Mouse (Mus musculus) stomach, embryonic 15.5 days (tissue): ENCODE measurements around the gene Hs1bp3. TPM values are rescaled to one million over a fixed set of nuclear protein-coding genes. Genes with fewer than 3 reads are reported as not detected.

Source experiments
- ATAC-seq: fragments of 200-750 bp; cut with Nextera tagmentation; 2 replicates; pipeline ENCODE4 v1.8.0; 2017; ENCODE audit warnings: low read depth, moderate number of reproducible peaks, moderate TSS enrichment; ENCODE audit not compliant: insufficient read depth, low FRiP score
- H3K27ac ChIP-seq: fragments of 300-500 bp; sonication (generic); 2 replicates; pipeline ENCODE4 v1.5.1; 2015; ENCODE audit warnings: mild to moderate bottlenecking, inconsistent platforms
- H3K27me3 ChIP-seq: fragments of 300-500 bp; sonication (generic); replicated peaks from 2 replicates; pipeline ENCODE4 v1.6.1; 2015; ENCODE audit warnings: inconsistent platforms
- H3K36me3 ChIP-seq: fragments of 300-500 bp; sonication (generic); 2 replicates; pipeline ENCODE4 v1.6.1; 2015; ENCODE audit warnings: inconsistent platforms
- H3K4me1 ChIP-seq: fragments of 300-500 bp; sonication (generic); 2 replicates; pipeline ENCODE4 v1.6.1; 2015; ENCODE audit warnings: inconsistent platforms
- H3K4me2 ChIP-seq: fragments of 300-500 bp; sonication (generic); 2 replicates; pipeline ENCODE4 v1.6.1; 2015; ENCODE audit warnings: mild to moderate bottlenecking, inconsistent platforms
- H3K4me3 ChIP-seq: fragments of 300-500 bp; sonication (generic); replicated peaks from 2 replicates; pipeline ENCODE4 v1.5.1; 2015; ENCODE audit warnings: inconsistent platforms
- H3K9ac ChIP-seq: fragments of 300-500 bp; sonication (generic); 2 replicates; pipeline ENCODE4 v1.6.1; 2015; ENCODE audit warnings: inconsistent platforms
- H3K9me3 ChIP-seq: fragments of 300-500 bp; sonication (generic); 2 replicates; pipeline ENCODE4 v1.6.1; 2016; ENCODE audit warnings: inconsistent platforms
- WGBS: fragments of 180-500 bp; shearing (Covaris S2); methylation state at CpG from one replicate; pipeline ENCODE4 v1.1.7; 2015; 5-methylcytosine and 5-hydroxymethylcytosine counted together
- polyA plus RNA-seq: library from polyadenylated mRNA; unstranded; fragments of >200 nt; fragmentation: Nextera tagmentation; extraction: Ambion mirVana; gene quantifications from 2 replicates; pipeline ENCODE4 v1.2.1, GENCODE M21; 2015

Gene Hs1bp3
- polyA plus RNA-seq, 1 experiment from 2014 or later = 14.5 TPM

DNA sequence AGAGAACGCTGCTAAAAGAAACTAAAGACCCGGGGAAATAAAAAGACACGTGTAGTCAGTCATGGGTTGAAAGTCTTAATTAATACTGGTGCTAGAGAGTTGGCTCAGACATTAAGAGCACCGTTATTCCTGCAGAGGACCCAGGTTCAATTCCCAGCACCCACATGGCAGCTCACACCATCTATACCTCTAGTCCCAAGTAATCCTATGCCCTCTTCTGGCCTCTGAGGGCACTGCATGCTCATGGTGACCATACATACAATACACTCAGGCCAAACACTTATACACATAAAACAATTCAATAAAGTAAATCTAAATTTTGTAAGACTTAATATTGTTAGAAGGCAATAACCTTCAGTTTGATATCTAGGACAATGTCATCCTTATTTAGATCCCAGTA, 41.8 kb downstream of the Hs1bp3 start:
- H3K27ac ChIP-seq = no peak overlapping the region
- WGBS = 92% methylated on average over 4 of the region's 4 CpGs
- H3K4me3 ChIP-seq = no peak overlapping the region
- no peak overlapping the region for H3K9ac ChIP-seq
- H3K4me2 ChIP-seq = no peak overlapping the region
- ATAC-seq = no peak
- no peaks in the 10 kb centered on the region for H3K27me3 ChIP-seq
- peaks cover 20% of the 10 kb centered on the region; the same call in 1 of the 2 replicates for H3K4me1 ChIP-seq
- H3K9me3 ChIP-seq = no peaks in the 10 kb centered on the region
- no peaks in the 10 kb centered on the region for H3K36me3 ChIP-seq

- peak; percentile 83; the same call in 1 of the 2 replicates for ATAC-seq
- peak overlapping the region; percentile 77 for H3K27ac ChIP-seq
- WGBS = 28% methylated on average over 5 of the region's 5 CpGs
- no peak overlapping the region for H3K9ac ChIP-seq
- H3K4me2 ChIP-seq = no peak overlapping the region
- no peak overlapping the region for H3K4me3 ChIP-seq
- no peaks in the 10 kb centered on the region for H3K9me3 ChIP-seq
- H3K36me3 ChIP-seq = no peaks in the 10 kb centered on the region
- peaks cover 15% of the 10 kb centered on the region; the same call in 1 of the 2 replicates for H3K4me1 ChIP-seq
- H3K27me3 ChIP-seq = no peaks in the 10 kb centered on the region
These were observed 44.2 kb downstream of the Hs1bp3 start for GRCm38 (mm10) chr12:8357449-8357848.

DNA sequence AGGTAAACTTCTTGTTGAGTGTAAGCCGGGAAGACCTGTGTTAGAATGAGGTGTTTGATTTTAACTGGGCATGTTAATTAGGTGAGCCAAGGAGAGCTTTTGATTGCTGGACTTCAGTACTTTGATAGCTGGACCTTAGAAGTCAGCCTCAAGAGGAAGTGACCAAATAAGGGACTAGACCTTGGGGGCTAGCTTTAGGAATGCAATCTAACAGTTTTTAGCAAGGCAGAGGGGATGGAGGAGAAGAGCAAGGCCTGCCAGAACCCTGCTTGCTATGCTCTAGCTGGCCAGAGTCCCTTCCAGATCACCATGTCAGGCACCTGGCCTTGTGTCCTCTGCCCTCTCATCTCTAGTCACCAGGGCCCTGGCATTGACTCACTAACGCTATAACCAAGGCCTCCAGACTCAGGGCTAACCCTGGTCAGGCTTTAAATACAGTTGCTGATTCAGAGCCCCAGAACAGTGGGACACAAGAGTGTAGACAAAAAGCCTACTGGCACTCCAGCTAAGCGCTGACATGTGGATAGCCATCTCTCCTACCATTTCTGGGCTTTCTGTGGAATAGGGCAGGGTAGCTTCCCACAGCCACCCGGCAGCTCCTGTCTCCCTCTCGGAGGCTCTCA, 45.2 kb downstream of the Hs1bp3 start:
- Histone ChIP-seq H3K36me3 (no peaks in the 10 kb centered on the region), H3K4me2 (no peak overlapping the region), H3K9me3 (no peaks in the 10 kb centered on the region), H3K4me1 (peaks cover 11% of the 10 kb centered on the region; the same call in 1 of the 2 replicates), H3K9ac (no peak overlapping the region), H3K27me3 (no peaks in the 10 kb centered on the region), H3K27ac (no peak overlapping the region; the same call in 1 of the 2 replicates), H3K4me3 (no peak overlapping the region)
- ATAC-seq = no peak
- WGBS = 75% methylated on average over 5 of the region's 5 CpGs

DNA sequence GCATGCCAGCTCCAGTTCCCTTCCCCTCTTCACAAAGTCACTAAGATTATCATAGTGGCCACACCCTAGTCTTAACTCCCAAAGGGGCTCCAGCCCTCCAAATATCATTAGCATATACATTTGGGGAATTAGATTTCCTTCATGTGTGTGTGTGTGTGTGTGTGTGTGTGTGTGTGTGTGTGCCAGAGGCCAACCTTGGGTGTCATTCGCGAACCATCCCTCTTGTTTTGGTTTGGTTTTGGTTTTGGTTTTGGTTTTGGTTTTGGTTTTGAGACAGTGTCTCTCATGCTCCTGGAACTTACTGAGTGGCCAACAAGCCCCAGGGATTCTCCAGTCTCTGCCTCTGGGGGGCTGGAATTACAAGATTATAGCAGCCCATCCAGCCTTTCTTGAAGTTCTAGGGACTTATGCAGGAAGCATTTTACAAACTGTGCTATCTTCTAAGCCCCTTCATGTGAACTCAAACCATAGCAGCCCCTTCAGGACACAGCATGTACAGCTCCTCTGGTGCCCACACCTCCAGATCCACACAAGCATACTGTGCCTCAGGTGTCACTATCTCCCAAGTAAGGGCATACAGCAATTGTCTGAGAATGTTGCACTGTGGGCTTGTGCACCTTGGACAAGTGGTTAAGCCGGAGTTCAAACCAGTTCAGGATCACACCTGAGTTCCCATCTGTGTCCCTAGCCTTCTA, 46.3 kb downstream of the Hs1bp3 start:
- H3K4me2 ChIP-seq = no peak overlapping the region
- H3K4me1 ChIP-seq = peaks cover 11% of the 10 kb centered on the region; the same call in 1 of the 2 replicates
- no peak overlapping the region for H3K4me3 ChIP-seq
- 88% methylated on average over 3 of the region's 3 CpGs for WGBS
- no peaks in the 10 kb centered on the region for H3K9me3 ChIP-seq
- no peak overlapping the region for H3K9ac ChIP-seq
- no peaks in the 10 kb centered on the region for H3K36me3 ChIP-seq
- ATAC-seq = no peak
- no peaks in the 10 kb centered on the region for H3K27me3 ChIP-seq
- H3K27ac ChIP-seq = no peak overlapping the region

DNA sequence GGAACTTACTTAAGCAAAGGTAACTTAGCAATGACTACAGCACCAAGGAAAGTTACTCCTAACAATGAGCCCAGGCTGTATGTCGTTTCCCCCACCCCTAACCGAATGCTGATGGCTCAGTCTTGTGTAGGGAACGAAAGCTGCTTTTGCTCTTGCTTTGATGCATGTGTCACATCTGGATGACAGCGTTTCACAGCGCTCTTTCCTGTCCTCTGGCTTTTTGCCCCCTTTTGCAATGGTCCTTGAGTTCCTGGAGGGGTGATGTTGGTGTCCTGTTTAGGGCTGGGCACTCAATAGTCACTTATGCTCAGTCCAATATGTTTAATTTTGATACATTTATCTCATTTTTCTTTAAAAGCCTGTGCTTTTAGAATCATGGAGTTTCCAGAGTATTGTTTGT, 48.6 kb downstream of the Hs1bp3 start:
- Histone ChIP-seq H3K27ac (no peak overlapping the region), H3K9me3 (no peaks in the 10 kb centered on the region), H3K4me3 (no peak overlapping the region), H3K36me3 (no peaks in the 10 kb centered on the region), H3K27me3 (no peaks in the 10 kb centered on the region), H3K4me2 (no peak overlapping the region), H3K9ac (no peak overlapping the region), H3K4me1 (peaks cover 18% of the 10 kb centered on the region; the same call in 1 of the 2 replicates)
- no peak for ATAC-seq
- 63% methylated on average over 5 of the region's 5 CpGs for WGBS

GRCm38 (mm10) chr12:8362400-8362799, 49.2 kb downstream of the Hs1bp3 start:
- H3K27me3 ChIP-seq = no peaks in the 10 kb centered on the region
- no peak for ATAC-seq
- H3K4me1 ChIP-seq = peaks cover 18% of the 10 kb centered on the region; the same call in 1 of the 2 replicates
- H3K9ac ChIP-seq = no peak overlapping the region
- H3K4me2 ChIP-seq = no peak overlapping the region
- no peaks in the 10 kb centered on the region for H3K9me3 ChIP-seq
- WGBS = 53% methylated on average over 7 of the region's 7 CpGs
- no peak overlapping the region for H3K27ac ChIP-seq
- H3K4me3 ChIP-seq = no peak overlapping the region
- H3K36me3 ChIP-seq = no peaks in the 10 kb centered on the region

GRCm38 (mm10) chr12:8364321-8364838, 51.1 kb downstream of the Hs1bp3 start:
- Histone ChIP-seq H3K4me3 (no peak overlapping the region), H3K36me3 (no peaks in the 10 kb centered on the region), H3K27ac (no peak overlapping the region), H3K4me2 (no peak overlapping the region), H3K4me1 (peaks cover 6% of the 10 kb centered on the region; the same call in 1 of the 2 replicates), H3K9me3 (no peaks in the 10 kb centered on the region), H3K27me3 (no peaks in the 10 kb centered on the region), H3K9ac (no peak overlapping the region)
- no peak; the same call in 1 of the 2 replicates for ATAC-seq
- 49% methylated on average over 6 of the region's 6 CpGs for WGBS

GRCm38 (mm10) chr12:8365336-8365735, 52.1 kb downstream of the Hs1bp3 start:
- Histone ChIP-seq H3K4me1 (peaks cover 6% of the 10 kb centered on the region; the same call in 1 of the 2 replicates), H3K27ac (no peak overlapping the region), H3K4me2 (no peak overlapping the region), H3K36me3 (no peaks in the 10 kb centered on the region), H3K4me3 (no peak overlapping the region), H3K9me3 (no peaks in the 10 kb centered on the region), H3K27me3 (no peaks in the 10 kb centered on the region), H3K9ac (no peak overlapping the region)
- ATAC-seq = 0 out of 2 replicates have a peak, but pooled peaks have one; percentile 44
- WGBS = 58% methylated on average over 7 of the region's 7 CpGs

- H3K4me2 ChIP-seq = no peak overlapping the region
- H3K9ac ChIP-seq = no peak overlapping the region
- no peaks in the 10 kb centered on the region for H3K36me3 ChIP-seq
- no peaks in the 10 kb centered on the region for H3K27me3 ChIP-seq
- H3K27ac ChIP-seq = no peak overlapping the region
- no peak overlapping the region for H3K4me3 ChIP-seq
- no peak for ATAC-seq
- H3K9me3 ChIP-seq = no peaks in the 10 kb centered on the region
- H3K4me1 ChIP-seq = peaks cover 6% of the 10 kb centered on the region; the same call in 1 of the 2 replicates
- 64% methylated on average over 5 of the region's 5 CpGs for WGBS
These were observed 52.8 kb downstream of the Hs1bp3 start for GRCm38 (mm10) chr12:8365905-8366576.

- H3K9ac ChIP-seq = no peak overlapping the region
- no peak overlapping the region for H3K27ac ChIP-seq
- H3K4me2 ChIP-seq = no peak overlapping the region
- no peak for ATAC-seq
- no peak overlapping the region for H3K4me3 ChIP-seq
- H3K36me3 ChIP-seq = no peaks in the 10 kb centered on the region
- H3K4me1 ChIP-seq = peaks cover 6% of the 10 kb centered on the region; the same call in 1 of the 2 replicates
- WGBS = 37% methylated on average over 3 of the region's 3 CpGs
- H3K9me3 ChIP-seq = no peaks in the 10 kb centered on the region
- no peaks in the 10 kb centered on the region for H3K27me3 ChIP-seq
These were observed 53.5 kb downstream of the Hs1bp3 start for GRCm38 (mm10) chr12:8366688-8367087.

- Histone ChIP-seq H3K27ac (no peak overlapping the region; the same call in 1 of the 2 replicates), H3K4me2 (no peak overlapping the region), H3K4me3 (no peak overlapping the region), H3K4me1 (no peaks in the 10 kb centered on the region), H3K36me3 (no peaks in the 10 kb centered on the region), H3K27me3 (no peaks in the 10 kb centered on the region), H3K9ac (no peak overlapping the region), H3K9me3 (no peaks in the 10 kb centered on the region)
- 55% methylated on average over 5 of the region's 5 CpGs for WGBS
- ATAC-seq = peak; percentile 65; the same call in 1 of the 2 replicates
These were observed 58.7 kb downstream of the Hs1bp3 start for GRCm38 (mm10) chr12:8371746-8372510.
